Mouse (Mus musculus): ENCODE results near the gene Men1. TPM values are rescaled to one million over a fixed set of nuclear protein-coding genes. Genes with fewer than 3 reads are reported as not detected.

Gene Men1
- total and polyA plus RNA-seq, 3 experiments, result 24.9 to 67.8 (median 42.9) TPM

DNA sequence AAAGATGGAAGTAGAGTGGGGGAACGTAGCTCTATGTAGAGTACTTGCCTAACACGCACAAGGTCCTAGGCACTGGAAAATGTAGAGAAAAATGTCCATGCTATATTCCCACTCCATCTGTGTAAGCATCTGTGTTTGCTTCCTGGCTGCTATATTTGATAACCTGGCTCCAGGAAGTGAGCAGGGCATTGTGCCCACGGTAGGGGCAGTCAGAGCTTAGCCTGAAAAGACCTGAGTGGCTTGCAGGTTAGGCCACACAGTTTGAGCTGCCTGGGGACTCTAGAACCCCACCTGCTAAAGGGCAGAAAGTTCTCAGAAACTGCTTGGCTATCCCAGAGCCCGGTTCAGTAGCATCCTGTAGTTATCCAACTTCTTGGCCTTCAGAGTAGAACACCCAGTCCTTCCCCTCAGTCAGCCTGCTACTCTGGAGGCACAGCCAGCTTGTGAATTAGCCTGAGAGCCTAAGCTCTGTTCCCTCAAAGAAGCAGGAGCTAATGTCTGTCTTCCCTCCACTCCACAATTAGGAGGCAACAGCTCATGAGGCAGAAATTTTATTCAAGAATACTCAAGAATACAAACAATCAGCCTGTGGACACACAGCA lies 47.6 kb downstream of the Men1 start:
- no peak for TF ChIP-seq ELF1 (IDR thresholded peaks at IDR 0.05; ENCODE audit: low read depth, low read length)
- TF ChIP-seq JUN (IDR thresholded peaks at IDR 0.05; ENCODE audit: insufficient read depth, low read depth, low read length), result no peak
- no peak for TF ChIP-seq NRF1 (IDR thresholded peaks at IDR 0.05; ENCODE audit: low read depth, low read length)
- no peak for TF ChIP-seq PAX5 (IDR thresholded peaks at IDR 0.05; ENCODE audit: low read length)
- TF ChIP-seq HCFC1 (IDR thresholded peaks at IDR 0.05; ENCODE audit: low read depth, low read length), result no peak
- TF ChIP-seq ETS1 (conservative IDR thresholded peaks at IDR 0.05; ENCODE audit: low read depth, low read length), result no peak
- no peaks in the 10 kb centered on the region for H3K79me2 ChIP-seq (replicated peaks; ENCODE audit: control insufficient read depth, extremely low read depth, insufficient read depth, poor library complexity, severe bottlenecking)
- no peak for DNase-seq (ENCODE audit: extremely low read depth)

DNA sequence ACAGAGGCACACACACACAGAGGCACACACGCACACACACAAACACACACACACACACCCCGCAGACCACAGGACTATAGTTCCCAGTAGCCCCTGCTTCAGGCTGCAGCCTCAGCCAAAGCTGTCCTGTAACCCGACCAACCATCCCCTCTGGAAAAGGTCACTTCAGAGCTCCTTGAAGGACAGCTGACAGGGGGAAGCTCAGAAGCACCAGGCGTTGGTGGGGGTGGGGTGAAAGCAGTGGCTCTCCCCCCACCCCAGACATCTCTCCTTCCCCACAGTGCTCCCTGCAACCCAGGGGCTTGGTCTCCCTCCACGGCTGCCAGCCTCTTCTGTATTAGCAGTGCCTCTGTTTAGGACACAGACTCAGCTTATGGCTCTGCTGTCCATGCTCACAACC lies 48.7 kb downstream of the Men1 start:
- Histone ChIP-seq H3K4me2 (ENCODE audit: insufficient read depth, low read depth, poor library complexity, severe bottlenecking) (no peak overlapping the region), H3K4me1 (ENCODE audit: control insufficient read depth in 1 of 2, insufficient read depth in 2 of 2) (peaks cover 0 to 15% of the 10 kb centered on the region in 2 experiments; a peak in 2 of 4 replicates), H3K4me3 (replicated peaks in 1 of 3; ENCODE audit: low read depth in 2 of 3, low read length in 2 of 3, poor library complexity in 1 of 3) (no peak overlapping the region), H3K9me3 (replicated peaks; ENCODE audit: low read length) (no peaks in the 10 kb centered on the region), H3K9ac (ENCODE audit: insufficient read depth, low read depth) (no peak overlapping the region), H3K27ac (ENCODE audit: insufficient read depth, low read depth) (no peak overlapping the region), H3K27me3 (replicated peaks) (no peaks in the 10 kb centered on the region), H3K79me2 (replicated peaks; ENCODE audit: control insufficient read depth, extremely low read depth, insufficient read depth, poor library complexity, severe bottlenecking) (no peaks in the 10 kb centered on the region), H3K36me3 (replicated peaks in 1 of 2; ENCODE audit: control insufficient read depth in 1 of 2, insufficient read depth in 1 of 2, low read length in 1 of 2) (peaks cover 15 to 37% of the 10 kb centered on the region in 2 experiments)
- in situ Hi-C loops (cut with MboI; ENCODE audit: low pct_ligation_motif_present, low pct_unique_long_range_greater_than_20kb, low sequenced_read_pairs), result no loop called here
- TF ChIP-seq MEF2A (IDR thresholded peaks at IDR 0.05; ENCODE audit: borderline replicate concordance, low read depth, low read length) (no peak), ETS1 (conservative IDR thresholded peaks at IDR 0.05; ENCODE audit: low read depth, low read length) (no peak), SIN3A (IDR thresholded peaks at IDR 0.05; ENCODE audit: low read length) (no peak), MAX (IDR thresholded peaks at IDR 0.05; ENCODE audit: low read length) (no peak), USF1 (IDR thresholded peaks at IDR 0.05; ENCODE audit: low read depth, low read length) (no peak), POLR2A (IDR thresholded peaks at IDR 0.05; ENCODE audit: low read depth, low read length) (no peak), NELFE (IDR thresholded peaks at IDR 0.05; ENCODE audit: low read depth, low read length) (no peak), ZC3H11A (IDR thresholded peaks at IDR 0.05; ENCODE audit: low read depth, low read length) (no peak), MAFK (IDR thresholded peaks at IDR 0.05; ENCODE audit: insufficient replicate concordance, low read length) (no peak), NRF1 (IDR thresholded peaks at IDR 0.05; ENCODE audit: low read depth, low read length) (no peak), ELF1 (IDR thresholded peaks at IDR 0.05; ENCODE audit: low read depth, low read length) (no peak), TBP (conservative IDR thresholded peaks at IDR 0.05; ENCODE audit: low read depth, low read length) (no peak), SMC3 (IDR thresholded peaks at IDR 0.05; ENCODE audit: low read depth, low read length) (no peak), ZKSCAN1 (IDR thresholded peaks at IDR 0.05; ENCODE audit: borderline replicate concordance, low read depth, low read length) (no peak), CHD1 (IDR thresholded peaks at IDR 0.05; ENCODE audit: low read depth, low read length) (no peak)
- dilution Hi-C loops (cut with MboI; ENCODE audit: extremely low pct_ligation_motif_present, extremely low pct_unique_long_range_greater_than_20kb, low sequenced_read_pairs), result no loop called here
- no peak for DNase-seq (ENCODE audit: extremely low read depth)

More for the DNA sequence above, 47.6 kb downstream of the Men1 start:
- no peak overlapping the region for H3K4me2 ChIP-seq (ENCODE audit: insufficient read depth, low read depth, poor library complexity, severe bottlenecking)
- no peak overlapping the region for H3K27ac ChIP-seq (ENCODE audit: insufficient read depth, low read depth)
- dilution Hi-C loops (cut with MboI; ENCODE audit: extremely low pct_ligation_motif_present, extremely low pct_unique_long_range_greater_than_20kb, low sequenced_read_pairs) (no loop called here), in situ Hi-C loops (cut with MboI; ENCODE audit: low pct_ligation_motif_present, low pct_unique_long_range_greater_than_20kb, low sequenced_read_pairs) (no loop called here)
- H3K4me1 ChIP-seq (ENCODE audit: control insufficient read depth in 1 of 2, insufficient read depth in 2 of 2), result peaks cover 0 to 24% of the 10 kb centered on the region in 2 experiments; a peak in 2 of 4 replicates
- H3K9ac ChIP-seq (ENCODE audit: insufficient read depth, low read depth), result no peak overlapping the region
- H3K36me3 ChIP-seq (replicated peaks in 1 of 2; ENCODE audit: control insufficient read depth in 1 of 2, insufficient read depth in 1 of 2, low read length in 1 of 2), result peaks cover 26 to 44% of the 10 kb centered on the region in 2 experiments
- no peaks in the 10 kb centered on the region for H3K27me3 ChIP-seq (replicated peaks)
- H3K4me3 ChIP-seq (replicated peaks in 1 of 3; ENCODE audit: low read depth in 2 of 3, low read length in 2 of 3, poor library complexity in 1 of 3), result no peak overlapping the region
- no peaks in the 10 kb centered on the region for H3K9me3 ChIP-seq (replicated peaks; ENCODE audit: low read length)
